Mouse (Mus musculus): ENCODE data around the gene Brd3. TPM values are rescaled to one million over a fixed set of nuclear protein-coding genes. Genes with fewer than 3 reads are reported as not detected.
"Not testable (repeated sequence)": the region's sequence is repeated elsewhere in the genome, so short reads cannot be mapped to it uniquely, and the experiment has no call there.

The Brd3 gene
- polyA plus RNA-seq, 1 experiment from 2014 or later: 126 TPM

- H3K27me3 ChIP-seq (ENCODE audit: insufficient read depth, low read length): no peaks in the 10 kb centered on the region
- DNase-seq (no peak), ATAC-seq (ENCODE audit: insufficient read depth) (no peak)
- 76% methylated on average over 6 of the region's 6 CpGs for WGBS
- no peak for TF ChIP-seq CTCF (IDR thresholded peaks at IDR 0.05; ENCODE audit: low read depth)
- H3K4me3 ChIP-seq (ENCODE audit: low read depth, low read length): no peak overlapping the region
- H3K9me3 ChIP-seq (ENCODE audit: low read depth, low read length): no peaks in the 10 kb centered on the region
- H3K4me1 ChIP-seq (ENCODE audit: insufficient read depth): peaks cover 8% of the 10 kb centered on the region
- no peak overlapping the region for H3K9ac ChIP-seq
- H3K4me2 ChIP-seq: no peak overlapping the region
- no peaks in the 10 kb centered on the region for H3K36me3 ChIP-seq (ENCODE audit: insufficient read depth)
- no peak overlapping the region for H3K27ac ChIP-seq (ENCODE audit: low read depth)
Measured at GRCm38 (mm10) chr2:27544613-27545012, 37.2 kb upstream of the Brd3 start.

GRCm38 (mm10) chr2:27541225-27541624, 33.8 kb upstream of the Brd3 start:
- peak overlapping the region; percentile 88 for H3K4me2 ChIP-seq
- peaks cover 2% of the 10 kb centered on the region; the same call in 1 of the 2 replicates for H3K36me3 ChIP-seq (ENCODE audit: insufficient read depth)
- no peaks in the 10 kb centered on the region for H3K9me3 ChIP-seq (ENCODE audit: low read depth, low read length)
- H3K9ac ChIP-seq: peak overlapping the region; percentile 65; the same call in 1 of the 2 replicates
- H3K4me3 ChIP-seq (ENCODE audit: low read depth, low read length): peak overlapping the region; percentile 43
- WGBS: 75% methylated on average over 3 of the region's 3 CpGs
- H3K27me3 ChIP-seq (ENCODE audit: insufficient read depth, low read length): no peaks in the 10 kb centered on the region
- no peak for TF ChIP-seq CTCF (IDR thresholded peaks at IDR 0.05; ENCODE audit: low read depth)
- H3K4me1 ChIP-seq (ENCODE audit: insufficient read depth): peaks cover 8% of the 10 kb centered on the region
- ATAC-seq (ENCODE audit: insufficient read depth) (no peak), DNase-seq (no peak)
- H3K27ac ChIP-seq (ENCODE audit: low read depth): peak overlapping the region; percentile 90

- Histone ChIP-seq H3K9ac (peak overlapping the region; percentile 65), H3K9me3 (ENCODE audit: low read depth, low read length) (no peaks in the 10 kb centered on the region), H3K27ac (ENCODE audit: low read depth) (peak overlapping the region; percentile 90), H3K4me3 (ENCODE audit: low read depth, low read length) (peak overlapping the region; percentile 43), H3K36me3 (ENCODE audit: insufficient read depth) (peaks cover 10% of the 10 kb centered on the region), H3K4me2 (peak overlapping the region; percentile 88), H3K4me1 (ENCODE audit: insufficient read depth) (peaks cover 8% of the 10 kb centered on the region), H3K27me3 (ENCODE audit: insufficient read depth, low read length) (no peaks in the 10 kb centered on the region)
- 16% methylated on average over 10 of the region's 10 CpGs for WGBS
- TF ChIP-seq CTCF (IDR thresholded peaks at IDR 0.05; ENCODE audit: low read depth): no peak
- ATAC-seq (ENCODE audit: insufficient read depth) (peak; percentile 26; the same call in 1 of the 2 replicates), DNase-seq (no peak)
Measured at GRCm38 (mm10) chr2:27540515-27540836, 33.0 kb upstream of the Brd3 start.

- H3K4me2 ChIP-seq: peak overlapping the region; percentile 88
- peaks cover 15% of the 10 kb centered on the region for H3K36me3 ChIP-seq (ENCODE audit: insufficient read depth)
- TF ChIP-seq CTCF (IDR thresholded peaks at IDR 0.05; ENCODE audit: low read depth): no peak
- H3K27me3 ChIP-seq (ENCODE audit: insufficient read depth, low read length): no peaks in the 10 kb centered on the region
- H3K27ac ChIP-seq (ENCODE audit: low read depth): peak overlapping the region; percentile 90
- no peaks in the 10 kb centered on the region for H3K9me3 ChIP-seq (ENCODE audit: low read depth, low read length)
- peak overlapping the region; percentile 65 for H3K9ac ChIP-seq
- peaks cover 8% of the 10 kb centered on the region for H3K4me1 ChIP-seq (ENCODE audit: insufficient read depth)
- DNase-seq (peak; percentile 99), ATAC-seq (ENCODE audit: insufficient read depth) (peak; percentile 97)
- WGBS: under 1% methylated on average over 46 of the region's 46 CpGs
- peak overlapping the region; percentile 43 for H3K4me3 ChIP-seq (ENCODE audit: low read depth, low read length)
Measured at GRCm38 (mm10) chr2:27539772-27540514, 32.5 kb upstream of the Brd3 start.

- Histone ChIP-seq H3K9ac (no peak overlapping the region), H3K4me2 (peak overlapping the region; percentile 88), H3K36me3 (ENCODE audit: insufficient read depth) (peaks cover 21% of the 10 kb centered on the region), H3K4me1 (ENCODE audit: insufficient read depth) (peaks cover 8% of the 10 kb centered on the region), H3K27ac (ENCODE audit: low read depth) (peak overlapping the region; percentile 61), H3K4me3 (ENCODE audit: low read depth, low read length) (peak overlapping the region; percentile 7; the same call in 1 of the 2 replicates), H3K27me3 (ENCODE audit: insufficient read depth, low read length) (no peaks in the 10 kb centered on the region), H3K9me3 (ENCODE audit: low read depth, low read length) (no peaks in the 10 kb centered on the region)
- no peak for TF ChIP-seq CTCF (IDR thresholded peaks at IDR 0.05; ENCODE audit: low read depth)
- ATAC-seq (ENCODE audit: insufficient read depth): no peak
- WGBS: 9% methylated on average over 5 of the region's 5 CpGs
- peak; percentile 68 for DNase-seq
Measured at GRCm38 (mm10) chr2:27539336-27539735, 31.9 kb upstream of the Brd3 start.

GRCm38 (mm10) chr2:27538455-27539330, 31.2 kb upstream of the Brd3 start:
- Histone ChIP-seq H3K4me2 (peak overlapping the region; percentile 88), H3K36me3 (ENCODE audit: insufficient read depth) (peaks cover 28% of the 10 kb centered on the region), H3K4me3 (ENCODE audit: low read depth, low read length) (0 out of 2 replicates have a peak overlapping the region, but pooled peaks have one; percentile 7), H3K27ac (ENCODE audit: low read depth) (peak overlapping the region; percentile 61)
- 56% methylated on average over 5 of the region's 5 CpGs for WGBS
- DNase-seq: peak; percentile 13
- H3K27me3 ChIP-seq (ENCODE audit: insufficient read depth, low read length); H3K4me1 ChIP-seq (ENCODE audit: insufficient read depth); ATAC-seq (ENCODE audit: insufficient read depth); H3K9ac ChIP-seq; H3K9me3 ChIP-seq (ENCODE audit: low read depth, low read length): not testable (repeated sequence)

- H3K4me1 ChIP-seq (ENCODE audit: insufficient read depth): peaks cover 13% of the 10 kb centered on the region
- no peak overlapping the region for H3K4me2 ChIP-seq
- H3K27ac ChIP-seq (ENCODE audit: low read depth): no peak overlapping the region
- ATAC-seq (ENCODE audit: insufficient read depth) (no peak), DNase-seq (no peak)
- TF ChIP-seq CTCF (IDR thresholded peaks at IDR 0.05; ENCODE audit: low read depth): peak; percentile 48
- H3K9ac ChIP-seq: no peak overlapping the region
- no peaks in the 10 kb centered on the region for H3K27me3 ChIP-seq (ENCODE audit: insufficient read depth, low read length)
- H3K36me3 ChIP-seq (ENCODE audit: insufficient read depth): peaks cover 50% of the 10 kb centered on the region
- H3K9me3 ChIP-seq (ENCODE audit: low read depth, low read length): no peaks in the 10 kb centered on the region
- no peak overlapping the region for H3K4me3 ChIP-seq (ENCODE audit: low read depth, low read length)
- WGBS: 90% methylated on average over 3 of the region's 3 CpGs
Measured at GRCm38 (mm10) chr2:27518283-27518682, 10.8 kb upstream of the Brd3 start.

All from lung, embryonic 14.5 days (tissue).